Mouse (Mus musculus) heart, embryonic 16.5 days (tissue): ENCODE results near the gene Gm11549. TPM values are rescaled to one million over a fixed set of nuclear protein-coding genes. Genes with fewer than 3 reads are reported as not detected.
A peak's percentile ranks its signal among the peaks of the same experiment; 100 is the strongest.

Experiments
- ATAC-seq: fragments of 200-750 bp; cut with Nextera tagmentation; replicated peaks from 2 replicates; pipeline ENCODE4 v1.8.0; 2017; ENCODE audit warnings: moderate number of reproducible peaks; ENCODE audit not compliant: insufficient read depth, low FRiP score; ENCODE audit errors: extremely low read depth
- H3K27ac ChIP-seq: fragments of 300-500 bp; sonication (generic); 2 replicates; pipeline ENCODE4 v1.5.1; 2014; ENCODE audit warnings: mild to moderate bottlenecking, low read length, control low read depth, moderate library complexity
- H3K27me3 ChIP-seq: fragments of 300-500 bp; sonication (generic); 2 replicates; pipeline ENCODE4 v1.6.1; 2014; ENCODE audit warnings: low read length, mixed read lengths; ENCODE audit not compliant: control insufficient read depth, insufficient read depth
- H3K36me3 ChIP-seq: fragments of 300-500 bp; sonication (generic); 2 replicates; pipeline ENCODE4 v1.6.1; 2014; ENCODE audit not compliant: control insufficient read depth, insufficient read depth
- H3K4me1 ChIP-seq: fragments of 300-500 bp; sonication (generic); 2 replicates; pipeline ENCODE4 v1.6.1; 2014; ENCODE audit warnings: low read length, mixed read lengths; ENCODE audit not compliant: control insufficient read depth, insufficient read depth
- H3K4me2 ChIP-seq: fragments of 300-500 bp; sonication (generic); 2 replicates; pipeline ENCODE4 v1.6.1; 2014; ENCODE audit warnings: low read depth, mild to moderate bottlenecking, control low read depth, low read length
- H3K4me3 ChIP-seq: fragments of 300-500 bp; sonication (generic); 2 replicates; pipeline ENCODE4 v1.5.1; 2014; ENCODE audit warnings: mild to moderate bottlenecking, control low read depth, low read length
- H3K9ac ChIP-seq: fragments of 300-500 bp; sonication (generic); 2 replicates; pipeline ENCODE4 v1.6.1; 2014; ENCODE audit warnings: low read length, control low read depth
- H3K9me3 ChIP-seq: fragments of 300-500 bp; sonication (generic); replicated peaks from 2 replicates; pipeline ENCODE4 v1.6.1; 2016; ENCODE audit warnings: low read length; ENCODE audit not compliant: control insufficient read depth
- WGBS: fragments of 180-500 bp; shearing (Covaris S2); extraction: QIAGEN DNeasy Blood & Tissue Kit; methylation state at CpG from one replicate; pipeline ENCODE4 v1.1.7; 2014; 5-methylcytosine and 5-hydroxymethylcytosine counted together
- polyA plus RNA-seq: library from polyadenylated mRNA; unstranded; fragments of >200 nt; fragmentation: Nextera tagmentation; extraction: Ambion mirVana; gene quantifications from 2 replicates; pipeline ENCODE4 v1.2.1, GENCODE M21; 2015

The Gm11549 gene
- 0.27 and 0.35 TPM in 2 replicates for polyA plus RNA-seq

GRCm38 (mm10) chr3:36521073-36522060 lies at the start of gene Gm11549:
Gene Gm11549 (minus strand): TSS chr3:36521813.
- Histone ChIP-seq H3K4me1 (peaks cover 7% of the 10 kb centered on the region; the same call in 1 of the 2 replicates), H3K4me2 (peak within 1 kb of the TSS; percentile 91), H3K36me3 (no peaks in the 10 kb centered on the region), H3K27me3 (peaks cover 17% of the 10 kb centered on the region), H3K4me3 (peak within 1 kb of the TSS; percentile 59), H3K9me3 (no peaks in the 10 kb centered on the region), H3K9ac (peak within 1 kb of the TSS; percentile 63), H3K27ac (no peak within 1 kb of the TSS)
- 1% methylated on average over 51 of the region's 51 CpGs for WGBS
- ATAC-seq, result peak; percentile 32; the same call in 1 of the 2 replicates

DNA sequence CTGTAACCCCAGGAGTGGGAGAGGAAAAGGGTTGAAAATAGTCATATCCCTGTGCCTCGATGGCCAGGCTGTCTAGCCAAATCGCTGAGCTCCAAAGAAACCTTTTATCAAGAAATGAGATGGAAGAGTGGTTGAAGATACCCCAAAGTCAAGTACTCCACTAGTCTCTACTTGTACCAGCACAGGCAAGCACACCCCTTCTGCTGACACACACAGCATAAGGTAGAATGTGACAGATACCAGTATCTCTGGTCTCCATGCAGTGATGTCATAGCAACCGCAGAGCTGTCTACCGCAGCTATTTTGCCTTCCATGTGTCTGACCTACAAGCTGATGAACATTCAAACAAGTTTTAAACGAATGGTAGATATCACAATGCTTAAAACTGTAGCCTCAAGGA lies 48.2 kb upstream of the Gm11549 start:
- no peak for ATAC-seq
- WGBS, result 70% methylated on average over 5 of the region's 5 CpGs
- H3K9me3 ChIP-seq, result no peaks in the 10 kb centered on the region
- H3K27me3 ChIP-seq, result no peaks in the 10 kb centered on the region
- peaks cover 23% of the 10 kb centered on the region for H3K4me1 ChIP-seq
- peak overlapping the region; percentile 77 for H3K4me2 ChIP-seq
- H3K27ac ChIP-seq, result no peak overlapping the region
- H3K4me3 ChIP-seq, result peak overlapping the region; percentile 89
- peak overlapping the region; percentile 84 for H3K9ac ChIP-seq
- peaks cover 34% of the 10 kb centered on the region for H3K36me3 ChIP-seq

GRCm38 (mm10) chr3:36563666-36564065 lies 42.1 kb upstream of the Gm11549 start:
- no peak overlapping the region for H3K4me2 ChIP-seq
- no peak for ATAC-seq
- H3K9me3 ChIP-seq, result no peaks in the 10 kb centered on the region
- WGBS, result 90% methylated on average over 3 of the region's 3 CpGs
- no peaks in the 10 kb centered on the region for H3K4me1 ChIP-seq
- peaks cover 59% of the 10 kb centered on the region for H3K36me3 ChIP-seq
- no peaks in the 10 kb centered on the region for H3K27me3 ChIP-seq
- no peak overlapping the region for H3K9ac ChIP-seq
- no peak overlapping the region for H3K4me3 ChIP-seq
- H3K27ac ChIP-seq, result no peak overlapping the region

DNA sequence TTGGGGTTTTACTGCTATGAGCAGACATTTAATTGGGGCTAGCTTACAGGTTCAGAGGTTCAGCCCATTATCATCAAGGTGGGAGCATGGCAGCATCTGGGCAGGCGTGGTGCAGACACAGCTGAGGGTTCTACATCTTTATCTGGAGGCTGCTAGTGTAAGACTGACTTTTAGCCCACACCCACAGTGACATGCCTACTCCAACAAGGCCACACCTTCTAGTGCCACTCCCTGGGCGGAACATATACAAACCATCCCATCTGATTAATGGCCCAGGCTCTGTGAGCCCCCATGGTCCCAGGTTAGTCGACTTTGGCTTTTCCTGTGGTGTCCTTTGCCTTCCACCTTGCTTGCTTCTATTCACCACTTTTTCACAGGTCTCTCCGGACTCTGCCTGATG lies 38.0 kb upstream of the Gm11549 start:
- Histone ChIP-seq H3K9ac (no peak overlapping the region), H3K9me3 (no peaks in the 10 kb centered on the region), H3K27me3 (no peaks in the 10 kb centered on the region), H3K27ac (no peak overlapping the region), H3K4me2 (no peak overlapping the region), H3K36me3 (peaks cover 49% of the 10 kb centered on the region), H3K4me1 (no peaks in the 10 kb centered on the region), H3K4me3 (no peak overlapping the region)
- 79% methylated on average over 4 of the region's 4 CpGs for WGBS
- ATAC-seq, result no peak

DNA sequence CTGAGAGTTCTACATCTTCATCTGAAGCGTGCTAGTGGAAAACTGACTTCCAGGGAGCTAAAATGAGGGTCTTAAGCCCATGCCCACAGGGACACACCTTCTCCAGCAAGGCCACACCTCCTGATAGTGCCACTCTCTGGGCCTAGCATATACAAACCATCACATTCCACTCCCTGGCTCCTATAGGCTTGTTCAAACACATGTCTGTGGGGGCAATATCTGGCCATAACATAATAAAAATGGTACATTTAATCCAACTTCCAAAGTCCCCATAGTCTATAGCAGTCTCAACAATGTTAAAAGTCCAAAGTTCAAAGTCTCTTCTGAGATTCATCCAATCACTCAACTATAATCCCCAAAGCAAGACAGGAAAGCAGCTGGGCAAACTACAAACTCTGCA lies 36.0 kb upstream of the Gm11549 start:
- Histone ChIP-seq H3K9me3 (no peaks in the 10 kb centered on the region), H3K27me3 (no peaks in the 10 kb centered on the region), H3K4me3 (no peak overlapping the region), H3K9ac (no peak overlapping the region), H3K4me2 (no peak overlapping the region), H3K27ac (no peak overlapping the region), H3K36me3 (peaks cover 43% of the 10 kb centered on the region), H3K4me1 (no peaks in the 10 kb centered on the region)
- 80% methylated on average over 1 of the region's 1 CpGs for WGBS
- no peak for ATAC-seq

GRCm38 (mm10) chr3:36552406-36553047 lies 30.9 kb upstream of the Gm11549 start, which contains the start of gene Exosc9:
Gene Exosc9 (plus strand): TSS chr3:36552606.
- peak within 1 kb of the TSS; percentile 98 for H3K4me2 ChIP-seq
- no peaks in the 10 kb centered on the region for H3K9me3 ChIP-seq
- peaks cover 26% of the 10 kb centered on the region for H3K36me3 ChIP-seq
- H3K4me3 ChIP-seq, result peak within 1 kb of the TSS; percentile 92
- peak within 1 kb of the TSS; percentile 40; the same call in 1 of the 2 replicates for H3K27ac ChIP-seq
- H3K27me3 ChIP-seq, result no peaks in the 10 kb centered on the region
- peak; percentile 91 for ATAC-seq
- peak within 1 kb of the TSS; percentile 85 for H3K9ac ChIP-seq
- H3K4me1 ChIP-seq, result peaks cover 5% of the 10 kb centered on the region; the same call in 1 of the 2 replicates
- under 1% methylated on average over 39 of the region's 39 CpGs for WGBS

GRCm38 (mm10) chr3:36551851-36552384 lies 30.3 kb upstream of the Gm11549 start:
- no peak overlapping the region for H3K27ac ChIP-seq
- no peaks in the 10 kb centered on the region for H3K27me3 ChIP-seq
- peaks cover 5% of the 10 kb centered on the region; the same call in 1 of the 2 replicates for H3K4me1 ChIP-seq
- peaks cover 23% of the 10 kb centered on the region for H3K36me3 ChIP-seq
- peak overlapping the region; percentile 85 for H3K9ac ChIP-seq
- peak overlapping the region; percentile 92 for H3K4me3 ChIP-seq
- 18% methylated on average over 12 of the region's 12 CpGs for WGBS
- no peak; the same call in 1 of the 2 replicates for ATAC-seq
- H3K9me3 ChIP-seq, result no peaks in the 10 kb centered on the region
- H3K4me2 ChIP-seq, result peak overlapping the region; percentile 98

GRCm38 (mm10) chr3:36551343-36551742 lies 29.7 kb upstream of the Gm11549 start:
- Histone ChIP-seq H3K27ac (no peak overlapping the region), H3K27me3 (no peaks in the 10 kb centered on the region), H3K4me1 (peaks cover 5% of the 10 kb centered on the region; the same call in 1 of the 2 replicates), H3K9ac (no peak overlapping the region), H3K36me3 (peaks cover 18% of the 10 kb centered on the region), H3K9me3 (no peaks in the 10 kb centered on the region), H3K4me2 (peak overlapping the region; percentile 98; the same call in 1 of the 2 replicates), H3K4me3 (no peak overlapping the region)
- ATAC-seq, result no peak
- WGBS, result 45% methylated on average over 9 of the region's 9 CpGs
